Mouse (Mus musculus) MEL (cell line): ENCODE measurements around the gene Gm26620. TPM values are rescaled to one million over a fixed set of nuclear protein-coding genes. Genes with fewer than 3 reads are reported as not detected.

Experiments used
- DNase-seq: peaks from one replicate; pipeline ENCODE4 v3.0.0; 2011; ENCODE audit warnings: low read depth, low spot score
- H3K27ac ChIP-seq: 2 replicates; pipeline ENCODE4 v1.5.1; 2012; ENCODE audit warnings: low read depth, mild to moderate bottlenecking, control low read depth, low read length, moderate library complexity; ENCODE audit not compliant: control insufficient read depth
- H3K27me3 ChIP-seq, 2 experiments: fragments of 150-350 bp in 1 of 2; sonication (generic) in 1 of 2; 2 replicates each; pipeline ENCODE4 v1.6.1; 2012; ENCODE audit warnings: low read length in 2 of 2, mild to moderate bottlenecking in 2 of 2, improper control_type of control experiment in 1 of 2, moderate library complexity in 1 of 2; ENCODE audit not compliant: insufficient read depth in 2 of 2, control insufficient read depth in 1 of 2
- H3K36me3 ChIP-seq, 2 experiments: 2 replicates each; pipeline ENCODE4 v1.6.1; 2012 to 2014; ENCODE audit warnings: low read length in 2 of 2, improper control_type of control experiment in 1 of 2, inconsistent platforms in 1 of 2, mild to moderate bottlenecking in 1 of 2; ENCODE audit not compliant: insufficient read depth in 2 of 2, control insufficient read depth in 1 of 2
- H3K4me1 ChIP-seq, 2 experiments: fragments of 150-350 bp in 1 of 2; sonication (generic) in 1 of 2; 2 replicates each; pipeline ENCODE4 v1.6.1; 2012; ENCODE audit warnings: low read length in 2 of 2, improper control_type of control experiment in 1 of 2, mild to moderate bottlenecking in 1 of 2; ENCODE audit not compliant: insufficient read depth in 2 of 2, control insufficient read depth in 1 of 2
- H3K4me3 ChIP-seq, 2 experiments: fragments of 150-350 bp in 1 of 2; sonication (generic) in 1 of 2; 2 replicates each; pipeline ENCODE4 v1.5.1; 2012; ENCODE audit warnings: low read depth in 2 of 2, low read length in 2 of 2, mild to moderate bottlenecking in 2 of 2, moderate library complexity in 2 of 2, control low read depth in 1 of 2, improper control_type of control experiment in 1 of 2; ENCODE audit not compliant: control insufficient read depth in 1 of 2, insufficient read depth in 1 of 2
- H3K79me2 ChIP-seq: 2 replicates; pipeline ENCODE4 v1.6.1; 2012; ENCODE audit warnings: mild to moderate bottlenecking, low read length, moderate library complexity; ENCODE audit not compliant: control insufficient read depth, poor library complexity, insufficient read depth
- H3K9ac ChIP-seq: 2 replicates; pipeline ENCODE4 v1.6.1; 2012; ENCODE audit warnings: low read depth, mild to moderate bottlenecking, control low read depth, low read length, moderate library complexity; ENCODE audit not compliant: control insufficient read depth, poor library complexity, severe bottlenecking
- H3K9me3 ChIP-seq: fragments of 150-350 bp; sonication (generic); replicated peaks from 2 replicates; pipeline ENCODE4 v1.6.1; 2012; ENCODE audit warnings: mild to moderate bottlenecking, low read length, improper control_type of control experiment, moderate library complexity; ENCODE audit not compliant: insufficient read depth
- BHLHE40 ChIP-seq: IDR thresholded peaks from 2 replicates; pipeline ENCODE4 v1.6.1; 2012; ENCODE audit warnings: low read depth, mild to moderate bottlenecking, inconsistent platforms, low read length, improper control_type of control experiment, borderline replicate concordance
- CHD1 ChIP-seq: IDR thresholded peaks from 2 replicates; pipeline ENCODE4 v1.6.1; 2012; ENCODE audit warnings: low read depth, mild to moderate bottlenecking, inconsistent platforms, low read length, improper control_type of control experiment
- CHD2 ChIP-seq: IDR thresholded peaks from 2 replicates; pipeline ENCODE4 v1.6.1; 2011; ENCODE audit warnings: low read length, improper control_type of control experiment
- E2F4 ChIP-seq: IDR thresholded peaks from 2 replicates; pipeline ENCODE4 v1.6.1; 2011; ENCODE audit warnings: low read depth, low read length, improper control_type of control experiment, borderline replicate concordance
- EP300 ChIP-seq, 2 experiments: IDR thresholded peaks; 2 replicates each; pipeline ENCODE4 v1.6.1; 2011; ENCODE audit warnings: improper control_type of control experiment in 2 of 2, low read length in 2 of 2, low read depth in 1 of 2, mild to moderate bottlenecking in 1 of 2
- ETS1 ChIP-seq: IDR thresholded peaks from 2 replicates; pipeline ENCODE4 v1.6.1; 2012; ENCODE audit warnings: low read depth, mild to moderate bottlenecking, inconsistent platforms, low read length, improper control_type of control experiment, moderate library complexity
- GATA1 ChIP-seq: IDR thresholded peaks from 2 replicates; pipeline ENCODE4 v1.6.1; 2011; ENCODE audit warnings: low read depth, low read length, improper control_type of control experiment
- HCFC1 ChIP-seq: IDR thresholded peaks from 2 replicates; pipeline ENCODE4 v1.6.1; 2012; ENCODE audit warnings: low read depth, mild to moderate bottlenecking, inconsistent platforms, low read length, improper control_type of control experiment, moderate library complexity
- JUND ChIP-seq: IDR thresholded peaks from 2 replicates; pipeline ENCODE4 v1.6.1; 2011; ENCODE audit warnings: low read depth, mild to moderate bottlenecking, improper control_type of control experiment, low read length
- KAT2A ChIP-seq: conservative IDR thresholded peaks from 2 replicates; pipeline ENCODE4 v1.6.1; 2012; ENCODE audit warnings: low read depth, low read length, improper control_type of control experiment, inconsistent platforms
- MAX ChIP-seq: IDR thresholded peaks from 2 replicates; pipeline ENCODE4 v1.6.1; 2011; ENCODE audit warnings: low read length, improper control_type of control experiment
- MAZ ChIP-seq: IDR thresholded peaks from 2 replicates; pipeline ENCODE4 v1.6.1; 2012; ENCODE audit warnings: low read depth, mild to moderate bottlenecking, inconsistent platforms, low read length, improper control_type of control experiment
- MEF2A ChIP-seq: IDR thresholded peaks from 2 replicates; pipeline ENCODE4 v1.6.1; 2014; ENCODE audit warnings: low read depth, mild to moderate bottlenecking, inconsistent platforms, low read length, improper control_type of control experiment; ENCODE audit not compliant: poor library complexity, insufficient replicate concordance, severe bottlenecking; ENCODE audit errors: extremely low read depth
- MXI1 ChIP-seq: IDR thresholded peaks from 2 replicates; pipeline ENCODE4 v1.6.1; 2011; ENCODE audit warnings: mild to moderate bottlenecking, low read depth, low read length, improper control_type of control experiment
- MYB ChIP-seq: IDR thresholded peaks from 2 replicates; pipeline ENCODE4 v1.6.1; 2011; ENCODE audit warnings: mild to moderate bottlenecking, low read depth, low read length, improper control_type of control experiment
- POLR2A ChIP-seq, 2 experiments: IDR thresholded peaks; 2 replicates each; pipeline ENCODE4 v1.6.1; 2011 to 2012; ENCODE audit warnings: low read length in 2 of 2, mild to moderate bottlenecking in 2 of 2, control low read depth in 1 of 2, improper control_type of control experiment in 1 of 2, low read depth in 1 of 2, moderate library complexity in 1 of 2; ENCODE audit not compliant: control insufficient read depth in 1 of 2, insufficient read depth in 1 of 2, poor library complexity in 1 of 2
- POLR2AphosphoS2 ChIP-seq: IDR thresholded peaks from 2 replicates; pipeline ENCODE4 v1.6.1; 2011; ENCODE audit warnings: low read length, improper control_type of control experiment
- POLR2AphosphoS5 ChIP-seq: IDR thresholded peaks from 2 replicates; pipeline ENCODE4 v1.6.1; 2012; ENCODE audit warnings: low read depth, borderline replicate concordance, mild to moderate bottlenecking, inconsistent platforms, low read length, moderate library complexity, mixed read lengths
- SMC3 ChIP-seq: IDR thresholded peaks from 2 replicates; pipeline ENCODE4 v1.6.1; 2011; ENCODE audit warnings: low read depth, low read length, improper control_type of control experiment
- TAL1 ChIP-seq: IDR thresholded peaks from 2 replicates; pipeline ENCODE4 v1.6.1; 2012; ENCODE audit warnings: mild to moderate bottlenecking, inconsistent platforms, low read length, moderate library complexity, mixed read lengths
- TCF12 ChIP-seq: IDR thresholded peaks from 2 replicates; pipeline ENCODE4 v1.6.1; 2014; ENCODE audit warnings: low read depth, mild to moderate bottlenecking, inconsistent platforms, low read length, improper control_type of control experiment, moderate library complexity
- UBTF ChIP-seq: IDR thresholded peaks from 2 replicates; pipeline ENCODE4 v1.6.1; 2012; ENCODE audit warnings: low read depth, mild to moderate bottlenecking, inconsistent platforms, low read length, improper control_type of control experiment, moderate library complexity, borderline replicate concordance; ENCODE audit not compliant: insufficient read depth
- USF1 ChIP-seq: IDR thresholded peaks from 2 replicates; pipeline ENCODE4 v1.6.1; 2014; ENCODE audit warnings: low read depth, mild to moderate bottlenecking, inconsistent platforms, low read length, improper control_type of control experiment, moderate library complexity
- USF2 ChIP-seq, 2 experiments: IDR thresholded peaks; 2 replicates each; pipeline ENCODE4 v1.6.1; 2011 to 2012; ENCODE audit warnings: improper control_type of control experiment in 2 of 2, low read length in 2 of 2, borderline replicate concordance in 1 of 2, inconsistent platforms in 1 of 2, low read depth in 1 of 2, mild to moderate bottlenecking in 1 of 2; ENCODE audit not compliant: insufficient read depth in 1 of 2
- ZKSCAN1 ChIP-seq: IDR thresholded peaks from 2 replicates; pipeline ENCODE4 v1.6.1; 2012; ENCODE audit warnings: low read depth, mild to moderate bottlenecking, inconsistent platforms, low read length, improper control_type of control experiment, moderate library complexity
- ZNF384 ChIP-seq: IDR thresholded peaks from 2 replicates; pipeline ENCODE4 v1.6.1; 2012; ENCODE audit warnings: low read depth, mild to moderate bottlenecking, inconsistent platforms, low read length, improper control_type of control experiment
- polyA plus RNA-seq, 2 experiments: library from polyadenylated mRNA; stranded (reverse) in 1 of 2; unstranded in 1 of 2; fragments of >175 nt in 1 of 2; fragments of >200 nt in 1 of 2; gene quantifications; 2 replicates each; pipeline versions ENCODE4 v1.2.1 to v1.2.4; 2012; ENCODE audit warnings: low replicate concordance in 2 of 2, low read depth in 1 of 2; ENCODE audit not compliant: insufficient read length in 2 of 2, insufficient read depth in 1 of 2, missing spikeins in 1 of 2
- total RNA-seq: library from RNA; depleted of rRNA; stranded (reverse); fragments of 300-350 nt; gene quantifications from 2 replicates; pipeline ENCODE4 v1.2.3, GENCODE M21; 2012

Gene Gm26620
- total and polyA plus RNA-seq, 3 experiments, result 1.0 to 5.5 TPM; not detected in 1

DNA sequence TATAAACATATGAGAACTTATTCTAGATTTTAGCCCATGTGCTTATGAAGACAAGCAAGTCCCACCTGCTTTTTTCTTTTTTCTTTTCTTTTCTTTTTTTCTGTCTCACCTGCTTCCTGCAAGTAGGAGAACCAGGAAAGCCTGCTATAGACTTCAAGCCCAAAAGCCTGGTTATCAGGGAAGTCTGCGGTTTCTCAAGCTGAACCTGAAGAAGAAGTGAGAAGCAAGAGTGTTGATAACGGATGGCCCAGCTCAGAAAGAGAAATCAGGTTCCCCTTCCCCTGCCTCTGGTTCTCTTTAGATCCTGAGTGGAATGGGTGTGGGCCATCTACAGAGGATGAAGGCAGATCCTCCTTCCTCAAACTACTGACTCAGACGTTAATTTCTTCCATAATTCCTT, 47.2 kb downstream of the Gm26620 start (continued):
- TF ChIP-seq USF2 (IDR thresholded peaks at IDR 0.05; ENCODE audit: borderline replicate concordance in 1 of 2, insufficient read depth in 1 of 2, low read depth in 1 of 2, low read length in 2 of 2) (no peak), E2F4 (no peak), TAL1 (0 out of 2 replicates have a peak, but pooled peaks have one; percentile 15), POLR2AphosphoS5 (no peak), EP300 (IDR thresholded peaks at IDR 0.05; ENCODE audit: low read depth in 1 of 2, low read length in 2 of 2) (peak; percentile 82 to 94), MYB (no peak), JUND (no peak), GATA1 (peak; percentile 90)

DNA sequence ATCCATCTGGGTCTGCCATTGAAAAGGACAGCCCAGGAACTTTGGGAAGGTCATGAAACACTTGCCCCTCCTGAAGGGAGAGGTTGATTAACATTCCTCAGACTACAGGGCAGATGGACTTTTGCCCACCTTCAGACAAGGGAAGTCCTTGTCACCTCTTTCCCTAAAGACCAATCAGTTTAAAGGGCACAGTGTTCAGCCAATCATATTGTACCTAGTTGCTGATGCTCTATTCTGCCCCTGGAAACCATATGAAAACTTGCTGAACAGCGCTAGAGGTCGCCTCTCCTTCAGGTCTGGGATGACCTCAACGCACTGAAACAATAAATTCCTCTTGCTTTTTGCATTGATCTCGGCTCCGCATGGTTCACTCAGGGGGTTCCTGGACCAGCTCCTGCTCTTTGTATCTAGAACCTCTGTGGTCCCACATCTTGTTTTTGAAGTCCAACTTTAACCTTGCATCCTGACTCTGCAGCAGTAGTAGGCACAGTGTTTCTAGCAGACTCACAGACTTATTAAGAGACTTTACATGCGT, 48.6 kb downstream of the Gm26620 start:
- H3K36me3 ChIP-seq, result peaks cover 0 to 17% of the 10 kb centered on the region in 2 experiments; a peak in 2 of 4 replicates
- no peak for TF ChIP-seq HCFC1
- TF ChIP-seq CHD2, result no peak
- no peak for TF ChIP-seq MAX
- TF ChIP-seq MAZ, result no peak
- TF ChIP-seq SMC3, result no peak
- TF ChIP-seq ZKSCAN1, result no peak
- no peak for TF ChIP-seq POLR2AphosphoS2
- no peak for TF ChIP-seq MYB
- TF ChIP-seq MEF2A, result no peak
- TF ChIP-seq KAT2A, result no peak
- no peak for TF ChIP-seq JUND
- no peak overlapping the region for H3K9ac ChIP-seq
- no peaks in the 10 kb centered on the region for H3K9me3 ChIP-seq
- no peak for DNase-seq
- H3K79me2 ChIP-seq, result no peaks in the 10 kb centered on the region
- H3K4me3 ChIP-seq, result no peak overlapping the region
- peaks cover 11 to 18% of the 10 kb centered on the region in 2 experiments for H3K4me1 ChIP-seq
- H3K27me3 ChIP-seq, result no peaks in the 10 kb centered on the region
- H3K27ac ChIP-seq, result no peak overlapping the region

DNA sequence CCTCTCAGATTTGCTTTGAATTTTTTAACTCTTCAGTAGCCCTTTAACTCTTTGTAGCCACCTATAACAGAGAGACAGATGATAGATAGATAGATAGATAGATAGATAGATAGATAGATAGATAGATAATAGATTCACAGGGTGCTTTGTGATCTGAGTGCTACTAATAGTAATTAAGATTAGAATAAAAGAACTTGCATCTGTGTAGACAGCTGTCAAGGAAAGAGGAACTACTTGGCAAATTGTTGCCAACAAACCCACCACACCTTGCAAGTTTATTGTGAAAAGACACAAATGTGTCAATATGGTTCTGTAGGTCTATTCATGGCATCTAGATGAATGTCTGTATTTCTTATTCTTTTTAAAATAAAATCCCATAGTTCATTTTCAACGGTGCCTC, 49.1 kb downstream of the Gm26620 start:
- Histone ChIP-seq H3K4me1 (peaks cover 11 to 18% of the 10 kb centered on the region in 2 experiments), H3K27ac (peak overlapping the region; percentile 33), H3K9me3 (no peaks in the 10 kb centered on the region), H3K9ac (no peak overlapping the region), H3K27me3 (no peaks in the 10 kb centered on the region), H3K4me3 (no peak overlapping the region), H3K79me2 (no peaks in the 10 kb centered on the region), H3K36me3 (peaks cover 0 to 17% of the 10 kb centered on the region in 2 experiments; a peak in 2 of 4 replicates)
- peak; percentile 70 for DNase-seq
- TF ChIP-seq BHLHE40 (0 out of 2 replicates have a peak, but pooled peaks have one; percentile 30), TCF12 (peak; percentile 70), MAZ (no peak), MEF2A (no peak), ZNF384 (no peak), CHD1 (no peak), E2F4 (no peak), POLR2AphosphoS2 (no peak), JUND (no peak), UBTF (no peak), MXI1 (0 out of 2 replicates have a peak, but pooled peaks have one; percentile 38), ETS1 (peak; percentile 80), USF1 (no peak), POLR2A (IDR thresholded peaks at IDR 0.05; ENCODE audit: control insufficient read depth in 1 of 2, insufficient read depth in 1 of 2, low read depth in 1 of 2, low read length in 2 of 2, poor library complexity in 1 of 2) (no peak), USF2 (IDR thresholded peaks at IDR 0.05; ENCODE audit: borderline replicate concordance in 1 of 2, insufficient read depth in 1 of 2, low read depth in 1 of 2, low read length in 2 of 2) (no peak), EP300 (IDR thresholded peaks at IDR 0.05; ENCODE audit: low read depth in 1 of 2, low read length in 2 of 2) (peak; percentile 45 to 71; a peak in 3 of 4 replicates), POLR2AphosphoS5 (no peak), HCFC1 (0 out of 2 replicates have a peak, but pooled peaks have one; percentile 33)
